Mouse (Mus musculus) urinary bladder, adult 2 months (tissue): ENCODE results near the gene Celsr3. TPM values are rescaled to one million over a fixed set of nuclear protein-coding genes. Genes with fewer than 3 reads are reported as not detected.

Experiments
- DNase-seq: peaks from one replicate; pipeline ENCODE4 v3.0.0; 2022; ENCODE audit warnings: low spot score
- polyA plus RNA-seq: library from polyadenylated mRNA; depleted of rRNA; stranded (reverse); fragments of >200 nt; gene quantifications from 2 replicates; pipeline ENCODE4 v1.2.3, GENCODE M21; 2012; rRNA removed

Celsr3 gene
- polyA plus RNA-seq, result 0.19 and 0.23 TPM in 2 replicates

DNA sequence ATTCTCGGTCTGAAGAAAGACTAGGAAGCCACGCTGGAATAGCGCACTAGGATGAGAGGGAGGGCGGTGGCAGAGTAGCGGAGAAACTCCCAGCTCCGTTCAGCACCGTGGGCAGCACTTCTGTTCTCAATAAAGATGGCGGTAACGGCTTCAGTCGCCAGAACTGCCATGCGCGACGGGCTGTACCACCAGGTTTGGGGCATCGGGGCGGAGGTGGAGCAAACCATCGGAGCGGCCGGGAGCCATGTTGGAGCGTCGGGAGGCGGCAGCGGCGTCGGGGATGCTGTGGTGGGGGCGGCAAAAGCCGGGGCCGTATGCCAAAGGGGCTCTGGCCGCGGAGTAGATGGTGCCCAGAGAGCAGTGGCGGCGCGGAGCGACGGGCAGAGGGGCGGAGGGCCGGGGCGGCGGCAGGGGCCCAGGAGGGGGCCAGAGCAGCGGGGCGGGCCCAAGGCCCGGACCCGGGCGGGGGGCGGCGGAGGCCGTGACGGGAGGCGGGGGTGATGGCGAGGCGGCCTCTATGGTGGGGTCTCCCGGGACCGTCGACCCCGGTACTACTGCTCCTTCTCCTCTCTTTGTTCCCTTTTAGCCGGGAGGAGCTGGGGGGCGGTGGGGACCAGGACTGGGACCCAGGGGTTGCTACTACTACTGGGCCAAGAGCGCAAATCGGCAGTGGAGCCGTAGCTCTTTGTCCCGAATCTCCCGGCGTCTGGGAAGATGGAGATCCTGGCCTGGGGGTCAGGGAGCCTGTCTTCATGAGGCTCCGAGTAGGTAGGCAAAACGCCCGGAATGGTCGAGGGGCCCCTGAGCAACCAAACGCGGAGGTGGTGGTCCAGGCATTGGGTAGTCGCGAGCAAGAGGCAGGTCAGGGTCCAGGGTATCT lies at the start of gene Celsr3:
Celsr3 (plus strand) TSS at position 501 of the 880 bp plus-strand sequence.
- no peak for DNase-seq

DNA sequence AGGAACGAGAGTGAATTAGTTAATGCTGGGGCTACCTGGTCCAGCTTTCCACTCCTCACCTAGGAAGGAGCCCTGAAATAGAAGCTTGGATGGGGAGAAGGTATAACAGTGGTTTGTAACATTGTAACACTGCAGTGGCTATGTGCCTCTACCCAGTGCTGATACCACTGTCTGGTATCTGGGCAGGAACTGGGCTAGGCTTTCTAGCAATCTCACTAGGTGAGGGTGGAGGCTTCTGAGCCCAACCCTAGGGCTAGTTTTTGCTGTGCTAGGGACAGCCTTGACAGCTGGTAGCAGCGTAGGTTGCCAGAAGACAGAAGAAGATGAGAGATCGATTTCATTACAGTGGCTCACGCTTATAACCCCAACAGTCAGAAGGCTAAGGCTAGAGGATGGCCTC lies 49.5 kb upstream of the Celsr3 start:
- no peak for DNase-seq

DNA sequence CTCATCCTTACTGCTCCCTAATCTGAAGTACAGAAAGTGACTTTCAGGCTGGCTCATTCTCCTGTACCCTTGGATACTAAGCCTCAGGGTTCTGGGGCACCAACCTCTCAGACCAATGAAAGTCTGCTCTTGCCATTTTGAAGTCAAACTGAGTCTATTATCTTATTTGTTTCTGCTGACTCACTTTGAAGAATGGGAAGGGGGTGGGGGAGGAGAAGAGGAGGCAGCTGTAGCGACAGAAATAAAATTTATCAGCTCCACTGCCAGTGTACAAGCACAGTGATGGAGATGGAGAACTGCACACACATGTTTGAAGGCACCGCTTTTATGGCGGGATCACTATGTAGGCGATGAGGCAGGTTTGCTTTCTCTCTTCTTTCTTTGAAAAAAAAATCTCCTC lies 48.8 kb upstream of the Celsr3 start:
- no peak for DNase-seq

DNA sequence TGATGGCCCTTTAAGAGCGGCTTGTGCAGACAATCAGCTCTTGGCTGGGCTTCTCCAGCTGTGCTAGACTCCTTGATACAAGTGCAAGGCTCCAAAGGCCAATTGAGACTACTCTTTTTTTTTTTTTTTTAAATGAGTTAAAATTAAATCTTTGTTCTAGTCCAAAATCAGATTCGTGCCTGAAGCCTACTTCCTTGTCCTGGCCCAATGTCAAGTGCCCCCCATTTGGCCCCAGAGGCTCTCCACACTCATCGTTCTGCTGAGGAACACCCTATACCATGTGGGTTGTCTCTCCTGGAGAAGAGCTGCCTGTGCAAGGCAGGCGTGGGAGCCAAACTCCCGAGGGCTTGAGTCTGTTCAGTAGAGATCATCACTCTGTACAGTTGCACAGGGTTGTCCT lies 45.2 kb upstream of the Celsr3 start:
- DNase-seq, result no peak

DNA sequence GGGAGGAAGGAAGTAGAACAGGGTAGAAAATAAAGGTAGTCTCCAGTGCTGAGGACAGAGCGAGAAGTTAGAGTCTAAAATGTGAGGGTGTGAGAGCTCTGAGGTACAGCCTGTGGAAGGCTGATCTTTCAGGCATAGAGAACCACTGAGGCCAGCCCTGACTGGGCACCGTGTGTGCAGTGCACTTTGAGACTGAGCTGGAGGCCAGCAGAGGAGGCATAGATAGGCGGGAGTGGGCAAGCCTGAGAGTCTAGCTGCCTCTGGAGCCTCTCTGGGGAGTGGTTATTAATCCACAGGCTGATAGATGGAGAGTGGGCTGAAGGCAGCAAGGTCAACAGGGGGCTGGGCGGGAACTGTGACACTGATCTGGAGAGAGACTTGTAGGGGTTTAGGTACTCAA lies 44.2 kb upstream of the Celsr3 start:
- no peak for DNase-seq

DNA sequence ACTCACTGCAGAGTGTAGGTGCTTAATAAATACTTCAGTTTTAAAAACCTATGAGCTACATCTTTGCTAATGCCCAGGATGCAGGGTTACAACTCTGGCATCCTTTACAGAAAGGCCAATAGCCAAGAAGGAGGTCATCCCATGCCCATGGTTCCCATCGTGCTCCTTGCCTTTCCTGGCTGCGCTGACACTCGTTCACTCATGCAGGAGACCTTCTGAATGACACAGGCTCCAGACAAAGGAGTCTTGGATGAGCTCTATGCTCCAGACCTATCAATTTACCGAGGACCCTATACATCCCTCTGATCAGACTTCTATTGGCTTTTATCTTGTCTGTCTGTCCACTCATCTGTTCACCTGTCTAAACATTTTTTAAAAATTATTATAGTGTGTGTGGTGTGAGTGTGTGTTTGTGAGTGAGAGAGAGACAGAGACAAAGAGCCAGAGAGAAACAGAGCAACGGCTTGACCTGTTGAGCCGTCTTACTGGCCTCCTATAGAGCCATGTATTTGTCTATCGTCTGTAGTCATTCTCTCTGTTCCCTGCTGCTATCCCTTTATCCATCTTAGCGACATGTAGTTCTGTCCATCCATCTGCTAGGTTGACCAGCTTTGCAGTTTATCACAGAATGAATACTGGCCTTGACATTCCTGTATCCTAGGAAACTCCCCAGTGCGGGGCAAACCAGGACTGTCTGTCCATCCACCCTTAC lies 43.1 kb upstream of the Celsr3 start:
- no peak for DNase-seq

DNA sequence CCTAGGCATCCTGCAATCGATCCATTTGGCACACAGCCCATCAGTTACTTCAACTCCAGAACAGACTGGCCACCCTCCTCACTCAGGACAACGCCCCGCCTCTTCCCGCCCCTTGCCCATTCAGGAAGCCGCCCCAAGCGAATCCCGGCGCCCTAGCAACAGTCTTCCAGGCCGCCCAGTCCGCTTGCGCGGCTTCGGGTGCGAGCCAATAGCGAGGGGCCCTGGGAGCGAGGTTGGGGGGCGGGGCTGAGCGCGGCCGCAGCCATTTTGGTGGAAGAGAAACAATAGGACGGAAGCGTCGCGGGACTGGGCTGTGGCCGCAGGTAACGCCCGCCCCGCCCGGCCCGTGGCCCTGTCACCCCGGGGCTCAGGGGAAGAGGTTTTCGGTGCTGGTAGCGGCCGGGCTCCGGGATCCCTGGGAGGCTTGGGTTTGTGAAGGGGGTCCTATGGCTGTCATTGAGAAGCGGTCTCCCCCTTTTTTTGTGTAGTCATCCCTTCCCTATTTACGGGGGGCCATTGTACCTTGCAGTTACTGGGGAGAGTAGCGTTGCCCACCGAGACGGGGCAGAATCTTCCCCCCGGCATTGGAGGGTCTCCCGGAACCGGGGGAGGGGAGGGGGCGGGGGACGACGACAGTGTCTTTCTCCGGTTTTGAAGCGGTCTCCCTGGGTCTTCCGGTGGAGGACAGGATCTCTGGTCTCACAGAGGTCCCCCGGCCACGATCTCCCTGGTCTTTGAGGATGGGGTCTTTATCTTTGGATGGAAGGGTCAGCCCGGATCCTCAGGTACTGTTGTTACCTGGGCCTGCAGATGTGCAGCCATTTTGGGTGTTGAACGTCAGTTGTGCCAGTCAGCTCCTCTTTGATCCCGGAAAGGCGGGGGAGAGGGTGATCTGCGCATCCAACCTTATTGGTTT lies 42.3 kb upstream of the Celsr3 start, which contains the start of gene Ip6k2:
Ip6k2 (plus strand) TSS at position 249 of the 916 bp plus-strand sequence.
- DNase-seq, result peak; percentile 90

DNA sequence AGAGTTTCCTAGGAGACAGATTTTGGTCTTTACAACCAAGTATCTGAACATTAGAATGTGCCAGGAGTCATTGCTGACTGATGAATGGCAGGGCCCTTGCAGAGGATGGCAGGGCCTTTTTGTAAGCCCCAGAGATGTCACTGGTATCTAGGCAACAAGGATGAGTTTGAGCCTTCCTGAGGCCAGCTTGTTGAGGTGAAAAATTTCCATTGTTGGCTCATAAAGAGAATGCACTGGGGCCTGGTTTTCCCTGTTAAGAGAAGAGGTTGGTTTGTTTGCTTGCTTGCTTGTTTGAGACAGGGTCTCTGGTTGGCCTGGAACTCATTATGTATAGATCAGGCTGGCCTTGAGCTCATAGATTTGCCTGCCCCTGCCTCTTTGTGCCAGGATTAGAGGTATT lies 40.7 kb upstream of the Celsr3 start:
- DNase-seq, result no peak

DNA sequence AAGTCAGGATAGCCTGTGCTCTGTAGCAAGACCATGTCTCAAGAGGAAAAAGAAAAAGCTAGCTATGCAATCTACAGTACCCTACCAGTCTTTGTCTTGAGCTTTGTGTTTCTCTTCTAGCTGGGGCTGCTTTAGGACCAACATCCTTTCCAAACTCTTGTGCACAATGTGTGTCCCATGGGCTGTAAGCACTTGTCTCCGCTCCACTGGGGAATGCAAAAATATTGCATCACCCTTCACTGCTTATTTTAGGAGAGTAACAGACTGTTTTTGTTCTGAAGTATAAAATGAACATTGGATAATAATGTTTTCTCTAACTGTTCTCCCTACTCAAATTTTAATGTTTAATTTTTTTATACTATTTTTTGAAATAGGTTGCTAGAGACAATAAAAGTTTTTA lies 39.6 kb upstream of the Celsr3 start:
- DNase-seq, result no peak

DNA sequence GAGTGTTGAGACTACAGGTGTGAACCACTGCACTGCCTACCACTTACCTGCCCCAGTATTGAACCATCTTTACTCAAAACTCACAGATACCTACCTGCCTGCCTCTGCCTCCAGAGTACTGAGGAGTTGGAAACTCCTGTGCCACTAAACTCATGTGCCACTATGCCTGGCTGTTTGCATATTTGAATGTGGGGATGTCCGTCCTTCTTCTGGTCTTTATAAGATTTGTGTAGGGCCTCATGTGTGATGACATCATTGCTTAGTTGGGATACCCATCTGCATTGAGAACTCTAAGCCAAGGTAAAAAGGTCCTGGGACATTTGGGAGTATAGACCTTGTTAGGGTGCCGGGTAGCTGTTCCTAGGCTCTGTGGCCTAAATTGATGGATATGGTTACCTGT lies 39.0 kb upstream of the Celsr3 start:
- no peak for DNase-seq

DNA sequence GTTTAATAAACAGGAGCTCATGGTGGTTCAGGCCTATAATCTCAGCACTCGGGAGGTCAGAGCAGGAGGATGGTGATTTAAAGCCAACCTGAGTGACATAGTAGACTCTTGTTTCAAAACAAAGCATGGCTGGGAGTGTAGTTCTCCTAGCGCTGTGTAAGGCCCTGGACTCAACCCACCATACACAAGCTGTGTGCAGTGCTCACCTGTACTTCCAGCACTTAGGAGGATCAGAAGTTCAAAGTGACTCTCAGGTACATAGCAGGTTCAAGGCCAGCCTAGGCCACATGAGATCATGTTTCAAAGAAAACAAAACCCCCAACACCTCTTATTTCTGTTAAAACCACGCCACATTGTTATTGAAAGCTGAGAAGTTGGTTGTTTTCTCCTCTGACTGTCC lies 37.4 kb upstream of the Celsr3 start:
- DNase-seq, result no peak

DNA sequence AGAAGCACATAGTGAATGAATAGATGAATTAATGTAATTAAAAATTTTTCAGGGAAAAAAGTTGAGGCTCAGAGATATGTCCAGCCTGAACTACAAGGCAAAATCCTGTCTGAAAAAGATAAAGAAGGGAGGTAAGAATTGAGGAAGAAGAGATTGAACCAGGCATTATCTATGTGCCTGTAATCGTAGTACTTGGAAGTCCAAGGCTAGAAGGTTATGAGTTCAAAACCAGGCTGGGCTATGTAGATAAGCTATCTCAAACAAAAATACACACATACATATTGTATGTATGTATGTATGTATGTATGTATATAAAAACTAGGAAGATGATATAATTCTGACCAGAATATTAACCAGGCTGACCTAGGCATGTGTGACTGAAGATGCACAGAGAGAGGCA lies 33.8 kb upstream of the Celsr3 start:
- no peak for DNase-seq

DNA sequence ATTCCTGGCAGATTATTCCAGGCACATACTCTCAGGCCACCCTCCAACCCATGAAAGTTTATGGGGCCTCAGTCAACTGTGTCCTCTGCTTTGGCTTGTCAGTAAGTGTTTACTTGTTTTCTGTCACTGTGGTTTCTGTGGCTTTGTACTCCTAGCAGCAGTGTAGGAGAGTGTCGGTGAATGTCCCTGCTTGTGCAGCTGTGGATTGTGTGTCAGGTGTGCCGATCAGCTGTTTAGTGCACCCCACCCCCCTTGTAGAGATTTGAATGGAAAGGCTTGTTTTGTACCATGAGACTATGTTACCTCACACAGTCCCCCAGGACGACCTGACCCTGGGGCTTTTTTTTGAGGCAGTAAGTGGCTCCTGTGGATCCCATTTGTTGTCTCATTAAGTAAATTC lies 33.4 kb upstream of the Celsr3 start:
- no peak for DNase-seq

DNA sequence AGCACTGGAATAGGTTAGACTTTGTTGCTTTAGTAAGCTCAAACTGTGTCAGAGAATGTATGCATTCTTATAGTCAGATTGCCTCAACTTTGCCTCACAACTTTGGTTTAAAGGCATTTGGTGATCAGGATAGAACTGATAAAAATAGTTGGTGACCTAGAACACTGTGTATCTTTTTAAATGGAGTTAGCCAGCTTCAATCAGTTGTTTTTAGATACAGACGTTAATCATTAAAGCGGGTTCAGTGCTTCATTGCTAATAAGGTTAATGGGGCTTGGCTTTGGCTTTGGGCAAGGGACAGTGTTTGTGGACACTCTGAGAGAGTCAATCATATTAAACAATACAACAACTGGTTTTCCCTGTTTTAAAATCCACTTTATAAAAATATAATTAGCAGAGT lies 30.8 kb upstream of the Celsr3 start:
- no peak for DNase-seq

DNA sequence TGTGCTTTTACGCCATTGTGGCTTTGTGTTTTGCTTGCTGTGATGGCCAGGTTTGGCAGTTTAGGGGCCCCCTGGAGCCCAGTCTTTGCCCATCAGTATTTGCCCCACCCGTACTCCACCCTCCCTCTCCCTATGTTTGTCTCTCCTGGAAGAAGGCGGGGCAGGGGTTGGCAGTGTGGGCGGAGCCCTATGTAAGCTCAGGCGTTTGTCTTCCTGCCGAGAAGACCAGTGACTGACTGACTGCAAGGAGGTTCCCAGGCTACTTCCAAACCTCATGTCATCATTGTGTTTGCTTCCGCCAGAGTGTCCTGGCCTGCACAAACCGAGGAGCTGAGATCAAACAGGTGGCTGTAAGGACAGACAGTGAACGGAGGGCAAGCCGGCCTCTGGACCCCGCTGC lies 30.4 kb upstream of the Celsr3 start:
- DNase-seq, result no peak

DNA sequence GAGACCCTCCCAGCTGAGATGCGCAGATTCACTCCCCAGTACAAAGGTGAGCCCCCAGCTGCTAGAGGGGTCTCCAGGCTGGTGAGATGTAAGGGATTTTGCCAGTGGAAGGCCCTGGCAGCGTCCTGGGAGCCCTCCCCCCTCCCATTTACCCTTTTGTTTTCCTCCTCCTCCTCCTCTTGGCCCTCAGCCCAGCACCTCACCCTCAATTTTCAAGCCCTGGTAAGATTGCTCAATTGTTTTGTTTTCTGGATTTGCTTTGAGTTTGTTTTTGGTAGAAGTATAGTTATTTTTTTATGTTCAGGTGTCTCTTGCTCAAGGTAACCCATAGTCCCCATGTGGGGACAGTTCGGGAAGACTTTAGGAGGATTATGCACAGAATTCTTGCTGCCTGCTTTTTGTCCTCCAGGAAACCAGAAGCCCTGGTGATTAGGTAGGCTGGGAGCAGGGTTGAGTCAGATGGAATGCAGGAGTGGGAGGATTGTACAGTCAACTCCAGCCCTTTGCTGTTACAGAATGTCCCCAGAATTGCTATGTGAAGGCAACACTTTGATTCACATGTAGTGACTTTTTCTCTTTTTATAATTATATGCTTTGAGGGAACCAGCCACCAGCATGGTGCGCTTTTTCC lies 29.7 kb upstream of the Celsr3 start:
- DNase-seq, result no peak

DNA sequence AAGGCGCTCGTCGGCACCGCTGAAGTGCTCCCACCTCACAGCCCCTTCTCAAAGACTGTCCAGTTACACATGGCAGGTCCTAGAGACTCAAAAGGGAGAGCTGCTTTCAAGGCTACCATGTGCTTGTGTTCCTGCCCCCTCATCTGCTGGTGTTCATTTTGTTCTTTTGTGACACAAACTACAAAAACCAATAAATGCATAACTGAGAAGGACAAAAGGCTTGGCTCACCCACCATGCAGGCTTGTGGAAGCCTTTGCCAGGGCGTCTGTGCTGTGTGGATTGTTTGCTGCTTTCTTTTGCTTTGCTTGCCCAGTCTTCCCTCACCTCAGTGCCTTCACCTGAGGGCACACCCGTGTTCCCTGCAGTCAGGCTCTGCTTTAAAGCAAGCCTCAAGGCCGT lies 28.6 kb upstream of the Celsr3 start:
- DNase-seq, result no peak

DNA sequence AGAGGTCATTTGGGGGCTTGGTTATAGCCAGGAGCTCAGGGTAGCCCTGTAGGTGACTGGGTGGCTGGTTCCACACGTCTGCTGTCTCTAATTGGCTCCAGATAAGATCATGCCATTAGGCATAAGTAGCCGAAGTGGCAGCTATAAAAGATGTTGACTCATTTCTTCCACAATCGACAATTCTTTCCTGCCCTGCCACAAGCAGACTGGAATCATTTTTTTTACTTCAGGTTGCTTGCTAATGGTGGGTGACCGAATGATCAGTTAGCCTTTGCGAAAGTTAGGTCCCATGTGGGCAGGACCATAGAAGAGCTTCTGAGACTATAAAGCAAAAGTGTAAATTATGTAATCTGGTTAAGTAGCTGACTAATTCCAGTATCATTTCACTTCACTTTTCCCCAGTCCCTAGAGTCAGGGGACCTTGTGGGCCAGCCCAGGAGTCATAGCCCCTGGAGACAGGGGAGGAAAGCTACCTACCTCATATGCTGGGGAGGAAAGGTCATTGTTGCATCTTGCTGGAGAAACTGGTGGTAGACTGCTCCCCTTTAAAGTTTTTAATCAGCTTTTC lies 27.5 kb upstream of the Celsr3 start:
- no peak for DNase-seq

DNA sequence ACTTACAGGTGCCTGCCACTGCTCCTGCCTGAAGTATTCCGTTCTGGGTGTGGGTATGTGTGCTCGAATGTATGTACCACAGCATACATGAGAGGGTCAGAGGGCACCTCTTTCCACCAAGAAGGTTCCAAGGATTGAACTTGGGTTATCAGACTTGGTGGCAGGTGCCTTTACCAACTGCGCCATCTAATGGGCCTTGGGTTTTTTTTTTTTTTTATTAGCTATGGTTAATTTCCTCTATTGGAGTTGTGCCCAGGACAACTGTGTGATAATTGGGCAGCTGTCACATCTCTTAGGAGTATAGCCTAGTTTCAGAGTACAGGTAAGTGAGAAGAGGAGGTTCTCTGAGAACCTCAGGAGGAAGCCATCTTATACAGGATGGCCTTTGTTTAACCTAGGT lies 26.6 kb upstream of the Celsr3 start:
- DNase-seq, result no peak

DNA sequence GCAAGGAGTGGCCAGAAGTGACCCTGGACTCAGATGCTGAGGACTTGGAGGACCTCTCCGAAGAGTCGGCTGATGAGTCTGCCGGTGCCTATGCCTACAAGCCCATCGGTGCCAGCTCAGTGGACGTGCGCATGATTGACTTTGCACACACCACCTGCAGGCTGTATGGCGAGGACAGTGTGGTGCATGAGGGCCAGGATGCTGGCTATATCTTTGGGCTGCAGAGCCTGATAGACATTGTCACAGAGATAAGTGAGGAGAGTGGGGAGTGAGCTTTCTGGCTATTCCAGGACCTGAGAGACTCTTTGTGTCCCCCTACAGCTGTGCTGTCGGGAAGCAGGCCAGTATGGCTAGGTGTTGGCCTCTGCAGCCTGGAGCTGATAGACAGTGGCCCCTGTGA lies 20.4 kb upstream of the Celsr3 start:
- DNase-seq, result no peak

DNA sequence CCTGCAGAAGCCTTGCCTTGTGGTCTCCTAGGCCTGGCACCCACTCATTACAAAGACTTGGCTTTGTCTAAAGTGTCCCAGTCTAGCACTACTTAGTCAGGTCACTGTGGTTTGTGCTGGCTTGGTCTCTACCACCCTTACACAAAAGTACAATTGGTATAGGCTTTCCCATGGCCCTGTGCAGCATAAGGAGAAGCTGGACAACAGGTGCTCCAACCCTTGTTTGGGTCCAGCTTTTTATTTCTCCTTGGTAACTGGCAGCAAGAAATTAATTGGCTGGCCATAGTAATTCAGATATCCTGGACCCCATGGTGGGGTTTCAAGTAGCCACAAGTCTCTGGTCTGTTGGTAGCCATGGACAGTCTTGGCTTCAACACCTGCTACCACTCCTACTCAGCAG lies 19.7 kb upstream of the Celsr3 start:
- DNase-seq, result no peak
